Mouse (Mus musculus): ENCODE data around the gene Chrdl1.

DNA sequence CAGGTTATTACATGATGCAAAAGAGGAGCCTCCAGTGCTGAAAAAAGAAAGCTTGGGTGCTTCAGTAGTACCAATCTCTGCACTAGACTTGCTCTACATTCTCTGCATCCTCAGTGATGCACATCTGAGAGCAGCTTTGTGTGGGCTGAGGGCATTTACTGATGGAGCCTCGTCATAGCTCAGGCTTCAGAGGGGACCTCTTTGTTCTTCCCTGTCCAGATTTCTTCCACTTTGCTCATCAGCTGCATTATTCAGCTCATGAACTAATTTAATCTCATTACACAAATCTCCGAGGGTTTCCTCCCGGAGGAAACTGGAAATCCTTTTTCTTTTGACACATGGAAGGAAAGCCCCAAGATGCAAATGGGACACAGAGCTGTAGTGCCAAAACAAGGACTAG, 56.5 kb downstream of the Chrdl1 start:
- no peak for TF ChIP-seq POLR2A (IDR thresholded peaks at IDR 0.05; ENCODE audit: low read depth, low read length)
- TF ChIP-seq CTCF (IDR thresholded peaks at IDR 0.05; ENCODE audit: extremely low read depth, insufficient read length, insufficient replicate concordance, low read depth, low read length) = no peak

Measured in small intestine, adult 2 months (tissue).